Mouse (Mus musculus): ENCODE results near the gene Olfr1208.

Gene Olfr1208

GRCm38 (mm10) chr2:88902211-88902610, at the start of gene Olfr1208:
TSS of gene Olfr1208 (minus strand) at chr2:88902311.
- DNase-seq: no peak

- no peak for DNase-seq
These were observed 35.9 kb upstream of the Olfr1208 start, which contains the start of gene Olfr1211 for GRCm38 (mm10) chr2:88938011-88938410. TSS of gene Olfr1211 (minus strand) at chr2:88938111.

GRCm38 (mm10) chr2:88915057-88915456, 12.9 kb upstream of the Olfr1208 start, which contains the start of gene Olfr1209:
TSS of gene Olfr1209 (minus strand) at chr2:88915157.
- no peak for DNase-seq

- no peak for DNase-seq
These were observed 39.2 kb downstream of the Olfr1208 start, which contains the start of gene Olfr1206 for GRCm38 (mm10) chr2:88862931-88863330. TSS of gene Olfr1206 (plus strand) at chr2:88863231.

- no peak for DNase-seq
These were observed 53.1 kb downstream of the Olfr1208 start, which contains the start of gene Olfr1204 for GRCm38 (mm10) chr2:88848992-88849391. TSS of gene Olfr1204 (plus strand) at chr2:88849292.
